Mouse (Mus musculus) layer of hippocampus, postnatal 10 days (tissue): ENCODE results near the gene Garnl3. TPM values are rescaled to one million over a fixed set of nuclear protein-coding genes. Genes with fewer than 3 reads are reported as not detected.

Experiments
- DNase-seq, 2 experiments: peaks; one replicate each; pipeline ENCODE4 v3.0.0; 2021; ENCODE audit warnings: low spot score in 2 of 2
- total RNA-seq, 2 experiments: library from RNA; stranded (reverse); gene quantifications; 2 replicates each; pipeline ENCODE4 v1.2.3; 2021

The Garnl3 gene
- total RNA-seq, 2 experiments from 2014 or later, result 75.2 to 91.7 TPM

GRCm38 (mm10) chr2:33089356-33090032 is 42.0 kb downstream of the Garnl3 start:
- DNase-seq, result no peak

- DNase-seq, result no peak
Measured at GRCm38 (mm10) chr2:33086671-33087363, 44.6 kb downstream of the Garnl3 start.

GRCm38 (mm10) chr2:33086016-33086596 is 45.3 kb downstream of the Garnl3 start:
- DNase-seq, result no peak

- DNase-seq, result no peak
Measured at GRCm38 (mm10) chr2:33084221-33084620, 47.2 kb downstream of the Garnl3 start.

- no peak for DNase-seq
Measured at GRCm38 (mm10) chr2:33080166-33080565, 51.3 kb downstream of the Garnl3 start.

GRCm38 (mm10) chr2:33077252-33077651 is 54.2 kb downstream of the Garnl3 start:
- DNase-seq, result peak; percentile 36 to 53

GRCm38 (mm10) chr2:33074931-33075330 is 56.5 kb downstream of the Garnl3 start:
- DNase-seq, result no peak

- no peak for DNase-seq
Measured at GRCm38 (mm10) chr2:33074188-33074587, 57.3 kb downstream of the Garnl3 start.

- no peak for DNase-seq
Measured at GRCm38 (mm10) chr2:33072333-33072732, 59.1 kb downstream of the Garnl3 start.

GRCm38 (mm10) chr2:33065610-33066009 is 65.8 kb downstream of the Garnl3 start:
- no peak for DNase-seq

GRCm38 (mm10) chr2:33062744-33063143 is 68.7 kb downstream of the Garnl3 start:
- DNase-seq, result no peak

- no peak for DNase-seq
Measured at GRCm38 (mm10) chr2:33058926-33059325, 72.5 kb downstream of the Garnl3 start.

GRCm38 (mm10) chr2:33057514-33057913 is 73.9 kb downstream of the Garnl3 start:
- DNase-seq, result no peak

- DNase-seq, result no peak
Measured at GRCm38 (mm10) chr2:33053966-33054365, 77.5 kb downstream of the Garnl3 start.

- DNase-seq, result no peak
Measured at GRCm38 (mm10) chr2:33047360-33047759, 84.1 kb downstream of the Garnl3 start.

GRCm38 (mm10) chr2:33046919-33047318 is 84.5 kb downstream of the Garnl3 start:
- no peak for DNase-seq

- DNase-seq, result no peak
Measured at GRCm38 (mm10) chr2:33045899-33046298, 85.6 kb downstream of the Garnl3 start.

- peak in 1 of 2 experiments; percentile 34 for DNase-seq
Measured at GRCm38 (mm10) chr2:33042781-33043180, 88.7 kb downstream of the Garnl3 start.

GRCm38 (mm10) chr2:33041571-33041970 is 89.9 kb downstream of the Garnl3 start:
- no peak for DNase-seq

- peak; percentile 60 to 72 for DNase-seq
Measured at GRCm38 (mm10) chr2:33037429-33037828, 94.0 kb downstream of the Garnl3 start.

- no peak for DNase-seq
Measured at GRCm38 (mm10) chr2:33035297-33035696, 96.2 kb downstream of the Garnl3 start.

- peak; percentile 73 to 77 for DNase-seq
Measured at GRCm38 (mm10) chr2:33033281-33033680, 98.2 kb downstream of the Garnl3 start.
